Mouse (Mus musculus) left cerebral cortex, postnatal 36 days (tissue): ENCODE data around the gene Ppox. TPM values are rescaled to one million over a fixed set of nuclear protein-coding genes. Genes with fewer than 3 reads are reported as not detected.

Experiments used
- DNase-seq, 2 experiments: peaks; one replicate each; pipeline ENCODE4 v3.0.0; 2021 to 2022; ENCODE audit warnings: low spot score in 2 of 2, mixed read lengths in 1 of 2
- intact Hi-C: fragments of 180-260 bp; cut with DNase I; formaldehyde crosslinking; loops from one replicate; pipeline ENCODE4 v1.15.1; 2025
- total RNA-seq, 2 experiments: library from RNA; stranded (reverse); gene quantifications; 2 replicates each; pipeline ENCODE4 v1.2.3; 2021

The Ppox gene
- total RNA-seq, 2 experiments from 2014 or later: 21.7 to 26.6 TPM

DNA sequence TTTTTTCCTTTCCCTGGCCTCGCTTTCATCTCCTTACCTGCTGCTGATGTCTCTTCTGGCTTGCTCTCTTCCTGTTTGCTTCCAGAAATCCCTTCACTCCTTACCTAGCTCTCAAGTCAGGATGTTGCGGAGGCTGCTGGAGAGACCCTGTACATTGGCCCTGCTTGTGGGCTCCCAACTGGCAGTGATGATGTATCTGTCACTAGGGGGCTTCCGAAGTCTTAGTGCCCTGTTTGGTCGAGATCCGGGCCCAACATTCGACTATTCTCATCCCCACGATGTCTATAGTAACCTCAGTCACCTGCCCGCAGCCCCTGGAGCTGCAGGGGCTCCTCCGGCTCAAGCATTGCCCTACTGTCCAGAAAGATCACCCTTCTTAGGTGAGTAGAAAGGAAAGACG is 9.4 kb downstream of the Ppox start:
- intact Hi-C loops: loop anchor here (2.0 kb wide), 1 partner anchor 15 kb away; the partner anchor contains the start of gene Usp21
- no peak for DNase-seq

GRCm38 (mm10) chr1:171271196-171271595 is 9.8 kb downstream of the Ppox start:
- DNase-seq: no peak
- intact Hi-C loops: loop anchor here (2.0 kb wide), 1 partner anchor 16 kb away; the partner anchor contains the start of gene Usp21

DNA sequence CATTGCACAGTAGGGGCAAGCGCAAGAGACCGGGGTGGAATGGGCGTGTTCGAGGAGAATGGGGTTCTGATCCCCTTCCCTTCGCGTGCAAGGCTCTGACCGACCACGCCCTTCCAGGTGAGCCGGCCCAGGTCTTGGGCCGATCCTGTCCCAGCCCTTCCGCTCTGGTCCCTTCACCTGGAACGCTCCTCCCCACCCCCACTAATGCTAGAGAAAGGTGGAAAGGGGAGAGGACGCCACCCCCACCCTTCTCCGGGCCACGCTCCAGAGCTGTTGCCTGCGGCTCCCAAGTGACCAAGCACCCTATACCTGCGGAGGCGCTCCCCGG is 10.4 kb downstream of the Ppox start:
- intact Hi-C loops: loop anchor here (2.0 kb wide), 1 partner anchor 16 kb away; the partner anchor contains the start of gene Usp21
- no peak for DNase-seq

DNA sequence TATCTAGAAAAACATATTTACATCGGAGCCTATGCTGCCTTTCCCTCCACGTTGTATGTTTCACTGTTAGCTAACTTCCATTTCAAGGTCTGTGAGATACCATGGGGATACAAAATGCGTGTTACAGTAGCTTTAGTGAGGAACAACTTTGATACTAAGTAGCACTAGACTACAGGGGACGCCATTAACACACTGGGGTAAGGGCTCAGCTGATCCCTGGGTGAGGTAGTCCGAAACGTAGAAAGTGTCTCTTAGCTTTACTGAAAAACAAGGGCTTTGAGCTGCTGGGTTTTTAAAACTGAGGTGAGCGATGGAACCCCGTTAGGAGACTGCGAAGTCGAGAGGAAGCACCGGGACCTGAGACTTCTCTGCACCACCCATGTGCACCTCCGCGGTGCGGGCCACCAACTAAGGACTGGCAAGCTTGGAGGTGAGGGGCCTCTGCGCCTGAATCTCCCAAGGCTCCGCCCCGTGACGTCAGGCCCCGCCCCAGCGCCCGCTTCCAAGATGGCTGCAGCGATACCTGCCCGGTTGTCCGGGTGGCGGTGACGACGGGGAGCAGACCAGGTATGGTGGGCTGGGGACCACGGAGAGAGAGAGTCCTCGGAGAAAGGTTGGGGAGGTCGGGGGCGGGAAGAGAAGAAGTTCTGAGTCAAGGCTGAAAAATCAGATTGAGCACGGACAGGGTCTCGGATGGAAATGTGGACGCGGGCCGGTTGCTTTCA is 11.0 kb downstream of the Ppox start, which contains the start of gene B4galt3:
B4galt3 (plus strand) TSS at position 481 of the 725 bp plus-strand sequence.
- peak; percentile 95 for DNase-seq
- intact Hi-C loops: loop anchor here (2.0 kb wide), 1 partner anchor 17 kb away; the partner anchor contains the start of gene Usp21

GRCm38 (mm10) chr1:171268341-171268740 is 12.6 kb downstream of the Ppox start:
- no peak for DNase-seq
- intact Hi-C loops: no loop called here

- intact Hi-C loops: no loop called here
- no peak for DNase-seq
Measured at GRCm38 (mm10) chr1:171265971-171266744, 14.8 kb downstream of the Ppox start.

GRCm38 (mm10) chr1:171263666-171264461 is 17.1 kb downstream of the Ppox start:
- intact Hi-C loops: no loop called here
- no peak for DNase-seq

- no peak for DNase-seq
- intact Hi-C loops: no loop called here
Measured at GRCm38 (mm10) chr1:171263185-171263611, 17.8 kb downstream of the Ppox start.

- intact Hi-C loops: no loop called here
- DNase-seq: peak; percentile 75 to 80
Measured at GRCm38 (mm10) chr1:171262594-171263130, 18.3 kb downstream of the Ppox start.

DNA sequence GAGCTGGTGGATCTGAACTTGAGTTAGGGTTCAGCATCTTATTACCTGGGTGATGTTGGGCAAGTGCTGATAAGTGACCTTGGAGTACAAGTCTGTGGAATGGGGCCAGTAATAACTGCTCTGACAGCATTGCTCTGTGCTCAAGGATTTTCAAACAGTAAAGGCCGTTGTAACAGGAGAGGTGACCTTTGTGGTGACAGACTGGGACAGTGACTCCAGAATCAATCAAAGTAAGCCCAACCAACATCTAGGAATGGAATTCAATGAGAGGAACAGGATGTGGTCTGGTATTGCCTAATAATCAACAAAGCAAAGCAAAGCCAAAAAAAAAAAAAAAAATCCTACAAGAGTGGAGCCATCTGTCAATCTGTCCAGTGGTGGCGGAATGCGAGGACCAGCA is 20.7 kb downstream of the Ppox start:
- DNase-seq: no peak
- intact Hi-C loops: no loop called here

DNA sequence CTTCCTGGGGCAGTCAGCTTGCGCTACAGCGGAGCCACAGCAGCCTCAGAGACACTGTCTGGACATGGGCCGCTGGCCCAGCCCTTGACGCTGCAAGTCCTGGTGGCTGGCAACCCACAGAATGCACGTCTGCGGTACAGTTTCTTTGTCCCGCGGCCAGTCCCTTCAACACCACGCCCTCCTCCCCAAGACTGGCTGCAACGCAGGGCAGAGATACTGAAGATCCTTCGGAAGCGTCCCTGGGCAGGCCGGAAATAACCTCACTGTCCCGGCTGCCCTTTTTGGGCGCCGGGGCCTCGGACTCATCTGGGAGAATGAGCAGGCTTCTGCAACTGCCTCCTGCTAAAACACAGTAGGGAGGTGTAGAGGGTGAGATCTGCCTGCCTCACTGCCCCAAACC is 22.1 kb downstream of the Ppox start:
- DNase-seq: no peak
- intact Hi-C loops: loop anchor here (10.0 kb wide), 1 partner anchor 144 kb away; the partner anchor contains the start of gene Cfap126

DNA sequence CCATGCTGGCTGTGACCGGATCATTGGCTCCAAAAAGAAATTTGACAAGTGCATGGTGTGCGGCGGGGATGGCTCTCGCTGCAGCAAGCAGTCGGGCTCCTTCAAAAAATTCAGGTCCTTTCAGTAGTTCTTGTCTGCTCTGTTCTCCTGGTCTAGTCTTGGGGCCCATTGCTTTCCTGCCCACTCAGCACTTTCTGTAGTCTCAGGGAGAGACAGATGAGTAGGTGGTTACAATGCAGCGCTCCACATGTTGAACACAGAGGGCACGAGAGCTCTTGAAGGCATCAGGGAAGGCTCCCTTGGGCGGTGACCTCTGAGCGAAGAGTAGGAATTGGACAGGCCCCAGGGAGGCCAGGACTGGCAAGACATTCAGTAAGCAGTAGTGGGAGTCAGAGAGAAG is 23.2 kb downstream of the Ppox start:
- intact Hi-C loops: loop anchor here (10.0 kb wide), 1 partner anchor 143 kb away; the partner anchor contains the start of gene Cfap126
- no peak for DNase-seq

DNA sequence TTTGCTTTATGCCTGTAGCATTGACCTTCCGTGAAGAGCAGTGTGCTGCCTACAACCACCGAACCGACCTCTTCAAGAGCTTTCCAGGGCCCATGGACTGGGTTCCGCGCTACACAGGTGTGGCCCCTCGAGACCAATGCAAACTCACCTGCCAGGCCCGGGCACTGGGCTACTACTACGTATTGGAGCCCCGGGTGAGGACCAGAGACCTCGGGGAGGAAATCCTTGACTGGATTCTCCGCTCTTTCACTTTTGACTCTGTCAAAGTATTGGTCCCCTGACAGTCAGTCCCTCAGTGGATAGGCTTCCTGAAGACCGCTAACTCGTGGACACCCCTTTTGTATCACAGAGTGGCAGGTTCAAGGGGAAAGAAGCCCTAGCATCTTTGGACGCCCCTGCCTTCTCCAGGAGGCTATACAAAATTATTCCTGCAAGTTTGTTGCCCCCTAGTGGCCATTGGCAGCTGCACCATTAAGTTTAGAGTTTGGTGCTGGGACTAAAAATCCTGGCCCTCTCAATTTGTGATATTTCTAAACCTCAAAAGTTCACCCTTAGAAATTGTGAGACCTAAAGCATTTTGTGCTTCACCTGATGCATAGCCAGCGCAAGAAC is 23.9 kb downstream of the Ppox start:
- intact Hi-C loops: loop anchor here (10.0 kb wide), 1 partner anchor 142 kb away; the partner anchor contains the start of gene Cfap126
- DNase-seq: peak in 1 of 2 experiments; percentile 48

GRCm38 (mm10) chr1:171256095-171256818 is 24.7 kb downstream of the Ppox start:
- DNase-seq: no peak
- intact Hi-C loops: loop anchor here (10.0 kb wide), 1 partner anchor 141 kb away; the partner anchor contains the start of gene Cfap126

DNA sequence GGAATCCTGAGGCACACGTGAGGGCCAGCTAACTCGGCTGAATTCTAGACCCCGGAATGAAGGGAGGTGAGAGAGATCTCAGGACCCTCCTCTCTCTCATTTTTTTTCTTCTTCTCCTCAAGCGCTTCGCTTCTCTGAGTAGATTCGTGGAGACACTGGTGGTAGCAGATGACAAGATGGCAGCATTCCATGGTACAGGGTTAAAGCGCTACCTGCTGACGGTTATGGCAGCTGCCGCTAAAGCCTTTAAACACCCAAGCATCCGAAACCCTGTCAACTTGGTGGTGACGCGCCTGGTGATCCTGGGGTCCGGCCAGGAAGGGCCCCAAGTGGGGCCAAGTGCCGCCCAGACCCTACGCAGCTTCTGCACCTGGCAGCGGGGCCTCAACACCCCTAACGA is 28.6 kb downstream of the Ppox start:
- intact Hi-C loops: loop anchor here (10.0 kb wide), 1 partner anchor 138 kb away; the partner anchor contains the start of gene Cfap126
- DNase-seq: no peak

DNA sequence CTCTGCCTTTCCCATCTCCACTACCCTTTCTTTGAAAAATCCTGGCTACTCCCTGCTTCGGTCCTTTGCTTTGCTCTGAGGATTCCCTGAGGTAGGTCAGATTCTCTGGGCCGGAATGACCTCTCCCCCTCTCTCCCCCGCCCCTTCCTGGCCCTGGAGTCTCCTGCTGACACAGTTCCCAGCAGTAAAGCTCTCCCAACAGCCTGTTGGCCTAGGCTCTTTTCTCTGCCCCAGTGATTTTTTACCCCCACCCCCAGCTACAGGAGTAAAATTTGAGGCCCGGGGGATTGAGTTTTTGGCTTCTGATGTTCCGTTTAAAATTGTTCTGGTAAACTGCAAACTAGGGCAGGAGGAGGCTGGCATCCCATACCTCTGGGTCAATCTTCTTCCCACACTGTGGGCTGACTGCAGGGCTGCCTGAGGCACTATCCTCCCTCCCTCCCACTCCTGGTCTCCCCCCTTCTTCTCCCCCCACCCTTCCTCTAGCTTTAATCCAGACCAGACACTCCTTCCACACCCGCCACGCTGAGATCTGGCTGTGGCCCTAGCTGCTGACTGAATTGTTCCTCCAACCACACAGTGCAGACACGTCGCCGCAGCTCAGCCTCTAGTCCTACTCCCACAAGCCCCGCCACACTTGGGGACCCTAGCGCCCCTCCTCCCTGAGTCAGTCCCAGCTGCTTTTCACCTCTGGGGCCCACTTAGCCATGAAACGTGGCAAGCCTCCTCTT is 29.2 kb downstream of the Ppox start:
- intact Hi-C loops: loop anchor here (10.0 kb wide), 1 partner anchor 137 kb away; the partner anchor contains the start of gene Cfap126
- DNase-seq: no peak
